Mouse (Mus musculus) heart, embryonic 14.5 days (tissue): ENCODE results near the gene Ezh1. TPM values are rescaled to one million over a fixed set of nuclear protein-coding genes. Genes with fewer than 3 reads are reported as not detected.
A peak's percentile ranks its signal among the peaks of the same experiment; 100 is the strongest.
"Not testable (repeated sequence)": the region's sequence is repeated elsewhere in the genome, so short reads cannot be mapped to it uniquely, and the experiment has no call there.

ENCODE experiments used
- ATAC-seq: fragments of 200-750 bp; cut with Nextera tagmentation; 2 replicates; pipeline ENCODE4 v1.8.0; 2017; ENCODE audit warnings: low read depth, moderate TSS enrichment; ENCODE audit not compliant: insufficient number of reproducible peaks, insufficient read depth, low FRiP score
- H3K27ac ChIP-seq, 2 experiments: fragments of 200-500 bp in 1 of 2; fragments of 300-500 bp in 1 of 2; sonication (generic) in 1 of 2; replicated peaks in 1 of 2; 2 replicates each; pipeline ENCODE4 v1.5.1; 2012 to 2014; ENCODE audit warnings: low read depth in 2 of 2, low read length in 2 of 2, control low read depth in 1 of 2, mild to moderate bottlenecking in 1 of 2, mixed read lengths in 1 of 2; ENCODE audit not compliant: control insufficient read depth in 1 of 2, insufficient read depth in 1 of 2
- H3K27me3 ChIP-seq: fragments of 300-500 bp; sonication (generic); 2 replicates; pipeline ENCODE4 v1.6.1; 2014; ENCODE audit warnings: mild to moderate bottlenecking, low read length, control low read depth; ENCODE audit not compliant: control insufficient read depth, insufficient read depth
- H3K36me3 ChIP-seq: fragments of 300-500 bp; sonication (generic); 2 replicates; pipeline ENCODE4 v1.6.1; 2014; ENCODE audit warnings: mild to moderate bottlenecking, control low read depth, low read length, mixed read lengths; ENCODE audit not compliant: control insufficient read depth, insufficient read depth
- H3K4me1 ChIP-seq, 2 experiments: fragments of 200-500 bp in 1 of 2; fragments of 300-500 bp in 1 of 2; sonication (generic) in 1 of 2; 2 replicates each; pipeline ENCODE4 v1.6.1; 2012 to 2014; ENCODE audit warnings: low read length in 2 of 2, control low read depth in 1 of 2, mixed read lengths in 1 of 2; ENCODE audit not compliant: control insufficient read depth in 2 of 2, insufficient read depth in 2 of 2
- H3K4me2 ChIP-seq: fragments of 300-500 bp; sonication (generic); 2 replicates; pipeline ENCODE4 v1.6.1; 2014; ENCODE audit warnings: mild to moderate bottlenecking, low read length
- H3K4me3 ChIP-seq, 2 experiments: fragments of 200-500 bp in 1 of 2; fragments of 300-500 bp in 1 of 2; sonication (generic) in 1 of 2; 2 replicates each; pipeline ENCODE4 v1.5.1; 2012 to 2014; ENCODE audit warnings: low read length in 2 of 2, mild to moderate bottlenecking in 2 of 2, control low read depth in 1 of 2, low read depth in 1 of 2, moderate library complexity in 1 of 2; ENCODE audit not compliant: control insufficient read depth in 1 of 2, insufficient read depth in 1 of 2
- H3K9ac ChIP-seq: fragments of 300-500 bp; sonication (generic); 2 replicates; pipeline ENCODE4 v1.6.1; 2014; ENCODE audit warnings: mild to moderate bottlenecking, low read length
- H3K9me3 ChIP-seq: fragments of 300-500 bp; sonication (generic); 2 replicates; pipeline ENCODE4 v1.6.1; 2016; ENCODE audit warnings: low read length, control low read depth; ENCODE audit not compliant: control insufficient read depth
- WGBS: fragments of 180-500 bp; shearing (Covaris S2); extraction: QIAGEN DNeasy Blood & Tissue Kit; methylation state at CpG from one replicate; pipeline ENCODE4 v1.1.7; 2014; 5-methylcytosine and 5-hydroxymethylcytosine counted together
- polyA plus RNA-seq: library from polyadenylated mRNA; unstranded; fragments of >200 nt; fragmentation: Nextera tagmentation; extraction: Ambion mirVana; gene quantifications from 2 replicates; pipeline ENCODE4 v1.2.1, GENCODE M21; 2014

Ezh1 gene
- polyA plus RNA-seq, 1 experiment from 2014 or later = 13.6 TPM

DNA sequence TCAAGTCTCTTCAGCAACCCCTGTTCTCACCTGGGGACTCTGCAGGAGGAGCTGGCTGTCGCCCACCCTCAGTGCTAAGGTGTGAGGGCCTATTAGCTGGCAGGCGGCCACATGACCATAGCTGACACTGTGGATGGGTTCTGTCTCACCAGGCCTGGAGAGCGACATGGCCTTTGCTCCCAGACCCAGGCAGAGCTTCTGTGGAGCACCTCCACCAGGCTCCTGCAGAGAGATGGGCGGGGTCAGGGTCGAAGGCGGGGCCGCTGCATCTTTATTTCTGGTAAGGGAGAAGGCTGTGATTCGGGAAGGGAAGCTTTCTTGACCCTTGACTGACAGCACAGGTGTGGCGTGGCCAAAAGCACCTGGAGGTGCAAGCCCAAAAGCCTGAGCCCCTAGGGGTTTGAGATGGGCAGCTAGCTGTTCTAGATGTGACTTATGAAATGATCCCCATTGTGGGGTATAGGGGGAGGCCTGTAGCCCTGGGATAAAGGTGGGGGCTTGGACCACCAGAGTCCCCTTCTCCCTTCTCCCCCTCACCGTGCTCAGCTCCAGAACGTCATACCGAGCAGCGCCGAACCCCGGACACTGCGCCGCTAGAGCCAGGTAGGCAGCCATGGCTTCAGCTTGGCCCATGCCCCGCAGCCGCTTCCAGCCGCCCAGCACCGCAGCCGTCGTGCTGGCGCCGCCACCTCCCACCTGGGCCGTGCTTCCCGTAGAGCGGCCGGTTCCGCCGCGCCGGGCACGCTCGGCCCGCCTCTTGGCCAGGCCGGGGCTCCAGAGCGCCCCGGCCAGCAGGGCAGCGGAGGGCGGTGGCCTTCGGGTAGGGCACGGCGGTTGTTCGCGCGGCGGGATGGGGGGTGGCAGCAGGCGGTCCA, 62.5 kb downstream of the Ezh1 start:
- peaks cover 4% of the 10 kb centered on the region in 2 experiments; a peak in 2 of 4 replicates for H3K4me1 ChIP-seq
- no peak for ATAC-seq
- H3K9ac ChIP-seq = peak overlapping the region; percentile 46; the same call in 1 of the 2 replicates
- H3K4me2 ChIP-seq = peak overlapping the region; percentile 60
- peaks cover 72% of the 10 kb centered on the region for H3K36me3 ChIP-seq
- H3K9me3 ChIP-seq = no peaks in the 10 kb centered on the region
- H3K4me3 ChIP-seq = peak overlapping the region; percentile 26 to 34
- WGBS = 29% methylated on average over 49 of the region's 49 CpGs
- no peak overlapping the region for H3K27ac ChIP-seq
- H3K27me3 ChIP-seq = peaks cover 45% of the 10 kb centered on the region

DNA sequence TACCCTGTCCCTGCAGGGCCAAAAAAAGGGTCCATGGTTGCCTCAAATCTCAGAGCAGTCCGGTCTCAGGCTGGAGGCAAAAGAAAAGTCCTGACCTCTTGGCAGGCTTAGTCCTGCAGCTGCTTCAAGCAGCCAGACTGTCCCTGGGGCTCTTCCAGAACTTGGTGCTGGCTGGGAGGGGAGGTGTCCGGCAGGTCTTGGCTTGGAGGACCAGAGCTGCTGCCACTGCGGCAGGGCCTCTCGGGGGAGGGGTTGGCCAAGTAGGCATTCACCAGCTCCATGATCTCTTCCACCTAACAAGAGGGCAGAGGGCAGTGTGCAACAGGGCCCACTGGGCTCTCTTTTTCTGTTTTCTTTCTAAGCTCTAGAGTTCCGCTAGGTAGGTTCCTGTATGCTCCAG, 63.5 kb downstream of the Ezh1 start:
- peaks cover 66% of the 10 kb centered on the region for H3K36me3 ChIP-seq
- 72% methylated on average over 5 of the region's 5 CpGs for WGBS

DNA sequence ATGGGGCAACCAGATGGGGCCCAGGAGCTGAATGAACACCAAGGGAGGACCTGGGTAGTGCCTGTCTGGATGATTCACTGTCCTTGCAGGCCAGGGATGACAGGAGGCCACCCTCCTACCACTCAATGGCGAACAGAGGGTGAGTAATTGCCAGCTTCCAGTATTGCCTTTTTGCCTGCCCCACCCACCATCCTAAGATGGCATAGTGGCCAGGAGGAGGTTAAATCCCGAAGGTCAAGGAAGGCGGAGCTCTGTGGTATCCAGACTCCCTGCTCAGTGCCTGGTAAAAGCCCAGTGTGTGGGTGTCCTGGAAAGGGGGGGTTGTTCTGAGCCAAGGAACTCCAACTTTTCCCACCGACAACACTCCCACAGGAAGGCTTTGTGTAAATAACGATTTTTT, 64.0 kb downstream of the Ezh1 start:
- no peak for ATAC-seq
- Histone ChIP-seq H3K4me3 (no peak overlapping the region), H3K27me3 (peaks cover 34% of the 10 kb centered on the region), H3K9ac (no peak overlapping the region), H3K4me2 (no peak overlapping the region), H3K9me3 (no peaks in the 10 kb centered on the region), H3K36me3 (peaks cover 61% of the 10 kb centered on the region), H3K27ac (no peak overlapping the region), H3K4me1 (peaks cover 4% of the 10 kb centered on the region in 2 experiments; a peak in 2 of 4 replicates)
- WGBS = 63% methylated on average over 5 of the region's 5 CpGs

More for the DNA sequence above, 63.5 kb downstream of the Ezh1 start:
- no peak for ATAC-seq
- no peak overlapping the region for H3K4me2 ChIP-seq
- H3K4me3 ChIP-seq = no peak overlapping the region
- peaks cover 4% of the 10 kb centered on the region in 2 experiments; a peak in 2 of 4 replicates for H3K4me1 ChIP-seq
- H3K27me3 ChIP-seq = peaks cover 38% of the 10 kb centered on the region
- H3K9ac ChIP-seq = no peak overlapping the region
- no peak overlapping the region for H3K27ac ChIP-seq
- no peaks in the 10 kb centered on the region for H3K9me3 ChIP-seq

DNA sequence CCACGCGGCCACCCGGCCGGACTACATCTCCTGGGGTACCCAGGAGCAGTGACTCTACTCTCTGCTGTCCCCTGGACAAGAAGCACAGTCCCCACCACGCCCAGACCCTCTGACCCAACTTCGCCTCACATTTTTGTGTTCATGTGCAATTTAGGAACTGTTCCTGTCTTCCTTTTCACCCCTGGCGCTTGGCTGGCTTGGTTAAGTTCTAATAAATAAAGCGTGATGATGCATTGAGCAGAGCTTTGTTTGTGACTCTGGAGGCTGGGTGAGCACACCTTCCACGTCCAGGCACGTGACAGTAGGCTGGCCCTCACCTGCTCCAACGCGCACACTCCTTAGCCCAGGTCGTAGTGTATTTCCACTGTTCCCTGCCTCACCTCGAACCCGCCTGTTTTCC, 64.7 kb downstream of the Ezh1 start:
- no peak overlapping the region for H3K27ac ChIP-seq
- H3K4me1 ChIP-seq = peaks cover 4% of the 10 kb centered on the region in 2 experiments; a peak in 2 of 4 replicates
- no peak for ATAC-seq
- no peak overlapping the region for H3K4me2 ChIP-seq
- H3K9ac ChIP-seq = no peak overlapping the region
- WGBS = 88% methylated on average over 15 of the region's 15 CpGs
- peaks cover 53% of the 10 kb centered on the region for H3K36me3 ChIP-seq
- H3K27me3 ChIP-seq = peaks cover 27% of the 10 kb centered on the region; the same call in 1 of the 2 replicates
- H3K4me3 ChIP-seq = no peak overlapping the region
- no peaks in the 10 kb centered on the region for H3K9me3 ChIP-seq

DNA sequence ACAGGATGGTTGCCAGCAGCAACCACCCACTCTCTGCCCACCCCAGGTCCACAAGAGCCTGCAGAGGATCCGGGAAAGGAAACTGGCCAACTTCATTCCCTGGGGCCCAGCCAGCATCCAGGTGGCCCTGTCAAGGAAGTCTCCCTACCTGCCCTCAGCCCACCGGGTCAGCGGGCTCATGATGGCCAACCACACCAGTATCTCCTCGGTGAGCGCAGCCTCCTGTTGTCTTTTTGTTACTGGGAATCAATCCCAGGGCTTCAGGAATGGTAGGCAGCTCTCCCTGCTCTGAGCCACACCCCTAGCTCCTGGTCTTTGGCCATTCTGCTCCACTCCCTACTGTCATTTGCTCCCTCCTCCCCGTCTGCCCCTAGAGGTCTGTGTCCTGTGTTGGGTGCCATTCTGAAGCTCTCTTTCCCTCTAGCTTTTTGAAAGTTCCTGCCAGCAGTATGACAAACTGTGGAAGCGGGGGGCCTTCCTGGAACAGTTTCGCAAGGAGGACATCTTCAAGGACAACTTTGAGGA, 65.2 kb downstream of the Ezh1 start:
- Histone ChIP-seq H3K27me3 (peaks cover 24% of the 10 kb centered on the region; the same call in 1 of the 2 replicates), H3K36me3 (peaks cover 48% of the 10 kb centered on the region)
- H3K4me1 ChIP-seq, H3K9me3 ChIP-seq, H3K4me2 ChIP-seq, H3K4me3 ChIP-seq, ATAC-seq, H3K9ac ChIP-seq, H3K27ac ChIP-seq: not testable (repeated sequence)
- 81% methylated on average over 6 of the region's 8 CpGs for WGBS

DNA sequence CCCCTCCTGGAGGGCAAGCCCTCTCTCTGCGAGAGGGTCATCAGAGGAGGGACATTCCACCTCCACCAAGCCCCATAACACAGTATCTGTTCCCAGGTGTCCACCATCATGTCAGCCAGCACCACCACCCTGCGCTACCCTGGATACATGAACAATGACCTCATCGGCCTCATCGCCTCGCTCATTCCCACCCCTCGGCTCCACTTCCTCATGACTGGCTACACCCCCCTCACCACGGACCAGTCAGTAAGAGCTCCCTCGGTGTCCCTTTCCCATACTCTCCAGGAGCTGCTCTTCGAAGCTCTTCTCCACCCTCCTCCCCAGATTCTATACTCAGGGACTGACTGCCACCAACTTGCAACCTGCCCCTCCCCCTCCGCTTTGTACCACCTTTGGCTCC, 66.1 kb downstream of the Ezh1 start:
- 65% methylated on average over 8 of the region's 10 CpGs for WGBS

DNA sequence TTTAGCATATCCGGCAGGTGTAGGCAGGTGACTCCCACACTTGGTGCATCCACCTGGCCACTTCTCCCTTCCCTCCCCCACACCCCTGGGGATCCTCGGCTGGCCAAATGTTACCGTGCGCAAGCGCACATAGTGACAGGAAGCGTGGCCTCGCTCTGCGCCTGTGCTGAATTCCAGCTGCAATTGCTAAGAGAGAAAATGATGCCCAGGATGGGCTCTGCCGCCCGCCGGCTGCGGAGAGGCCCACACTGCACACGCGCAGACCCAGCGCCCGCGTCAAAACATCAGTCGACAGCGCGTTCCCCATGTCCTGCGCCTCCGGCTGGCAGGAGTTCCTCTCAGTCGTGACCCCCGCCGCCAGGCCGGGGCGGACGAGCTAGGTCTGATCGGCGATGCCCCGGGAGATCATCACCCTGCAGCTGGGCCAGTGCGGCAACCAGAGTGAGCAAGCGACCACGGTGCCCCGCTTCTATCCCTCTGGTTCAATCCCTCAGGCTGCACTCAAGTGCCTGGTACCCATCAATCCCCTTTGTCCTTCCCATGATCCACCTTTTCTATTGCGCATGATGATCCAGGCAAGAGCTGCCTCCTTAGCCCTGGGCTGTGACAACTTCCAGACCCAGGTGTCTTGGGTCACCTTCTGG, 70.4 kb downstream of the Ezh1 start, which contains the start of gene Tubg2:
Gene Tubg2 (plus strand): TSS at position 180 of the 644 bp plus-strand sequence.
- H3K27ac ChIP-seq = 0 out of 4 replicates have a peak within 1 kb of the TSS, but pooled peaks of 1 of the 2 experiments have one; percentile 3
- 3% methylated on average over 36 of the region's 36 CpGs for WGBS
- 0 out of 2 replicates have a peak, but pooled peaks cover 3% of the 10 kb centered on the region for H3K27me3 ChIP-seq
- ATAC-seq = peak; percentile 68; the same call in 1 of the 2 replicates
- peak within 1 kb of the TSS; percentile 74 for H3K4me2 ChIP-seq
- peak within 1 kb of the TSS; percentile 40 to 41 for H3K4me3 ChIP-seq
- peak within 1 kb of the TSS; percentile 64 for H3K9ac ChIP-seq
- no peaks in the 10 kb centered on the region for H3K9me3 ChIP-seq
- peaks cover 5 to 6% of the 10 kb centered on the region in 2 experiments; a peak in 3 of 4 replicates for H3K4me1 ChIP-seq
- H3K36me3 ChIP-seq = no peaks in the 10 kb centered on the region

More for the DNA sequence above, 66.1 kb downstream of the Ezh1 start:
- peaks cover 40% of the 10 kb centered on the region for H3K36me3 ChIP-seq
- H3K27me3 ChIP-seq = peaks cover 20% of the 10 kb centered on the region; the same call in 1 of the 2 replicates
- H3K9me3 ChIP-seq, H3K4me1 ChIP-seq, H3K9ac ChIP-seq, ATAC-seq, H3K4me2 ChIP-seq, H3K27ac ChIP-seq, H3K4me3 ChIP-seq: not testable (repeated sequence)
